22 mouse cellular contexts compared by ENCODE assay signal in genomic region chr8:73123864-73124499, GRCm38 (mm10).
DNase-seq lines count a peak whose midpoint lies in the region; ATAC-seq lines count a peak whose summit lies in the region.
"Had no signal": no experiment of that assay in that cellular context is flagged by ENCODE, and none has a peak within 500 bp of the region (broad histone marks: within the 10 kb centered on the region; RNA-seq: fewer than 3 reads in every experiment).

No protein-coding gene starts in this region.

- no peaks in the 10 kb centered on the region for H3K27me3 ChIP-seq in forebrain, embryonic 14.5 days (replicated peaks; ENCODE audit: control insufficient read depth, insufficient read depth, low read length)
- H3K27me3 ChIP-seq: forebrain, embryonic 15.5 days; hindbrain, embryonic 13.5 days had no signal

- H3K4me1 ChIP-seq in forebrain, embryonic 14.5 days (ENCODE audit: control insufficient read depth, insufficient read depth, low read length), result no peaks in the 10 kb centered on the region
- H3K4me1 ChIP-seq: forebrain, embryonic 15.5 days; hindbrain, embryonic 13.5 days had no signal

- H3K9me3 ChIP-seq in forebrain, embryonic 14.5 days (replicated peaks; ENCODE audit: control insufficient read depth, low read length), result no peaks in the 10 kb centered on the region
- H3K9me3 ChIP-seq: forebrain, embryonic 15.5 days; hindbrain, embryonic 13.5 days had no signal

- H3K4me3 ChIP-seq in forebrain, embryonic 14.5 days (ENCODE audit: low read depth, low read length), result no peak overlapping the region
- H3K4me3 ChIP-seq: forebrain, embryonic 15.5 days; hindbrain, embryonic 13.5 days had no signal

- no peak overlapping the region for H3K4me2 ChIP-seq in forebrain, embryonic 14.5 days (ENCODE audit: low read length)
- H3K4me2 ChIP-seq: forebrain, embryonic 15.5 days; heart, embryonic 11.5 days; hindbrain, embryonic 13.5 days had no signal

- H3K27ac ChIP-seq in forebrain, embryonic 14.5 days (ENCODE audit: low read depth, low read length), result no peak overlapping the region
- H3K27ac ChIP-seq: forebrain, embryonic 15.5 days; hindbrain, embryonic 13.5 days had no signal

- H3K9ac ChIP-seq in forebrain, embryonic 14.5 days (ENCODE audit: low read length), result no peak overlapping the region
- H3K9ac ChIP-seq: forebrain, embryonic 15.5 days; hindbrain, embryonic 13.5 days had no signal

- WGBS in large intestine, adult 2 months, result 15% methylated on average over 5 of the region's 5 CpGs
- 82% methylated on average over 5 of the region's 5 CpGs for WGBS in forebrain, embryonic 14.5 days

- no peak for ATAC-seq in forebrain, embryonic 14.5 days
- ATAC-seq: forebrain, embryonic 15.5 days had no signal

- H3K36me3 ChIP-seq in forebrain, embryonic 14.5 days (ENCODE audit: control insufficient read depth, insufficient read depth, low read length), result no peaks in the 10 kb centered on the region
- H3K36me3 ChIP-seq: forebrain, embryonic 15.5 days; hindbrain, embryonic 13.5 days had no signal

- DNase-seq in 3134 (ENCODE audit: extremely low read depth, insufficient read length, low spot score), result peak; percentile 49
- DNase-seq in 3T3-L1 (ENCODE audit: low read depth, low spot score), result peak; percentile 73
- peak; percentile 56 for DNase-seq in fibroblast of lung, adult 2 months (ENCODE audit: low read depth)
- peak; percentile 7 for DNase-seq in large intestine, adult 2 months (ENCODE audit: low read depth, low spot score)
- no peak for DNase-seq in ovary, postnatal 14 days (ENCODE audit: low spot score)
- DNase-seq in right cerebral cortex, postnatal 10 days (ENCODE audit: low spot score in 2 of 2), result no peak
- no peak for DNase-seq in forebrain, embryonic 14.5 days (ENCODE audit: low spot score)
- DNase-seq: adrenal gland, adult 2 months; adrenal gland, postnatal 36 days; cerebellum, adult 18-20 months; cerebellum, postnatal 10 days; gastrocnemius, postnatal 36 days; heart, adult 18-20 months; heart, postnatal 36 days; kidney, adult 2 months; layer of hippocampus, adult 9-11 months; liver; midbrain, embryonic 14.5 days; thymus, postnatal 14 days had no signal

Comparison
In these comparisons a context has a peak if more than half of its experiments do, and no peak if none do; other contexts are left out.
1. DNase-seq: peak in 3134 (single experiment), 3T3-L1 (single experiment), fibroblast of lung, adult 2 months (single experiment) and large intestine, adult 2 months (single experiment); none in ovary, postnatal 14 days (single experiment), right cerebral cortex, postnatal 10 days (0 of 2) and forebrain, embryonic 14.5 days (single experiment).